Mouse (Mus musculus): Measurements from ENCODE around the gene Rtn4ip1. TPM values are rescaled to one million over a fixed set of nuclear protein-coding genes. Genes with fewer than 3 reads are reported as not detected.
"Not testable (repeated sequence)": the region's sequence is repeated elsewhere in the genome, so short reads cannot be mapped to it uniquely, and the experiment has no call there.

The Rtn4ip1 gene
- polyA plus RNA-seq, 1 experiment from 2014 or later: 19.4 TPM

DNA sequence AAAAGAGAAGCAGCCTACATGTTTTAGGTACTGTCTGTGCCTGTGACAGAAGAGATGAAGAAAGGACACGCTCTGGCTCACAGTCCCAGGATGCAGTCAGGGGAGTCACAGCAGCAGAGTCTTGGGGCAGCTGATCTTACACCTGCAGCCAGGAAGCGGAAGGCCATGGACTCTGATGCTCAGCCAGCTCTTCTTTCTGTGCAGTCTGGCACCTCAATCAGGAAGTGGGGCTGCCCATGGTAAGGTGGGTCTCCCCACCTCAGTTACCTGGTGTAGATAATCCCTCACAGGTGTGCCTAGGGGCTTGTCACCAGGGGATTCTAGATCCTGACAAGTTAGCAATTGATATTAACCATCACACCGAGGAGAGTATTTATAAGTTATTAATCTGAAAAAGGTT lies 21.5 kb downstream of the Rtn4ip1 start:
- no peak overlapping the region for H3K4me3 ChIP-seq (ENCODE audit: low read length)
- no peaks in the 10 kb centered on the region for H3K9me3 ChIP-seq (ENCODE audit: control insufficient read depth, low read length)
- WGBS: 95% methylated on average over 3 of the region's 3 CpGs
- ATAC-seq: no peak
- H3K4me2 ChIP-seq (ENCODE audit: low read depth, low read length): no peak overlapping the region
- no peak overlapping the region for H3K27ac ChIP-seq (ENCODE audit: low read length)
- H3K27me3 ChIP-seq (replicated peaks; ENCODE audit: control insufficient read depth, insufficient read depth, low read length): no peaks in the 10 kb centered on the region
- H3K9ac ChIP-seq (ENCODE audit: low read depth, low read length): no peak overlapping the region
- no peaks in the 10 kb centered on the region for H3K4me1 ChIP-seq (ENCODE audit: control insufficient read depth, insufficient read depth, low read length)
- H3K36me3 ChIP-seq (ENCODE audit: control insufficient read depth, insufficient read depth, low read length): no peaks in the 10 kb centered on the region

DNA sequence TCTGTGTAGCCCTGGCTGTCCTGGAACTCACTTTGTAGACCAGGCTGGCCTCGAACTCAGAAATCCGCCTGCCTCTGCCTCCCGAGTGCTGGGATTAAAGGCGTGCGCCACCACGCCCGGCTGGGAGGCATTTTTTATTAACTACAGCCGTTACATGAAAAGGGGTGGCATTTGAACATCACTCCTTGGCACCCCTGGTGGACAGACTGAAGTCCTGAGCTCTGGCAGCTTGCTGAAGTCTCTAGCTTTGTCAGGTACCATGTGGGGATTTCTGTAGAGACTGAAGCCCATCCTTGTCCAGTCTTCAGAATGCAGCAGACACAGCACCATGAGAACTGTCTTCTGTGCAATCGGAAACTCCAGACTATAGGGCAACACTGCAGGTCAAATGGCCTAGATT lies 24.2 kb downstream of the Rtn4ip1 start:
- WGBS: 88% methylated on average over 9 of the region's 9 CpGs
- not testable (repeated sequence) for H3K4me3 ChIP-seq (ENCODE audit: low read length); H3K27ac ChIP-seq (ENCODE audit: low read length); ATAC-seq; H3K27me3 ChIP-seq (replicated peaks; ENCODE audit: control insufficient read depth, insufficient read depth, low read length); H3K4me1 ChIP-seq (ENCODE audit: control insufficient read depth, insufficient read depth, low read length); H3K4me2 ChIP-seq (ENCODE audit: low read depth, low read length); H3K36me3 ChIP-seq (ENCODE audit: control insufficient read depth, insufficient read depth, low read length); H3K9me3 ChIP-seq (ENCODE audit: control insufficient read depth, low read length); H3K9ac ChIP-seq (ENCODE audit: low read depth, low read length)

DNA sequence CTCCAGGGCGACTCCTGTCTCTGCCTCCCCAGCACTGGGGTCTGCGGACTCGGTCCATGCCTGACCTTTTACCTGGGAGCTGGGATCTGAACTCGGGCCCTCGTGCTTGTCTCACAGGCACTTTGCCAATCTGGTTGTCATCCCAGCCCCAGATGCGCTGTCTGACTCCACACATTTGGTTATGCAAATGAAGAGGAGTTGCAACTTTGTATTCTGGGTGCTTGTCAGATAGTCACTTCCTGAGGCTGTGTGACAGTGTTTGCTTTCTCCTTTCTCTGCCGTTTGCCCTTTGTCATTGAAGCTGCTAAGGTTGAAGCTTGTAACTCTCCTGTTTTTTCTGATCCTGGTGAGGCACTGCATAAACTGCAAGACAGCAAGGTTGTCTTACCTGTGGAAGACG lies 26.1 kb downstream of the Rtn4ip1 start:
- no peak overlapping the region for H3K27ac ChIP-seq (ENCODE audit: low read length)
- no peaks in the 10 kb centered on the region for H3K4me1 ChIP-seq (ENCODE audit: control insufficient read depth, insufficient read depth, low read length)
- H3K36me3 ChIP-seq (ENCODE audit: control insufficient read depth, insufficient read depth, low read length): no peaks in the 10 kb centered on the region

DNA sequence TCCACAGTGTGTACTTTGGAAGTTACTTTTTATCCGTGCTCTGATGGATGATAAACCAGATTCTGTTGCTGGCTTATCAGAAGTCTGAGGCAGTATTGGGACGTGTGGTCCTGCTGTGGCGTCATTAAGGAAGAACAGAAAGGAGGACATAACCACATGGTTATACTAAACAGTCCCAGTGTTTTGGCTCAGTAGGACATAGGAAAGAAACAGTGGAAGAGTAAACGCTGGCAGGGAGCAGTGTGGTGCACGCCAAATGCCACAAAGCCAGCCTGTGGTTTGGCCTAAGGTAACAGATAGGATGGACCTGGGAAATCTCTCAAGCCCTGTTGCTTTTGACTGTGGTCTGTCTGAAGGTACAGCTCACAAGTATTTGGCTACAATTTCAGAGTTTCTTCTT lies 27.0 kb downstream of the Rtn4ip1 start:
- H3K9me3 ChIP-seq (ENCODE audit: control insufficient read depth, low read length): no peaks in the 10 kb centered on the region
- no peaks in the 10 kb centered on the region for H3K36me3 ChIP-seq (ENCODE audit: control insufficient read depth, insufficient read depth, low read length)
- H3K4me2 ChIP-seq (ENCODE audit: low read depth, low read length): no peak overlapping the region
- no peak overlapping the region for H3K4me3 ChIP-seq (ENCODE audit: low read length)
- ATAC-seq: no peak
- no peaks in the 10 kb centered on the region for H3K27me3 ChIP-seq (replicated peaks; ENCODE audit: control insufficient read depth, insufficient read depth, low read length)
- no peak overlapping the region for H3K9ac ChIP-seq (ENCODE audit: low read depth, low read length)
- H3K4me1 ChIP-seq (ENCODE audit: control insufficient read depth, insufficient read depth, low read length): no peaks in the 10 kb centered on the region
- H3K27ac ChIP-seq (ENCODE audit: low read length): no peak overlapping the region
- 71% methylated on average over 5 of the region's 5 CpGs for WGBS

More for the DNA sequence above, 26.1 kb downstream of the Rtn4ip1 start:
- H3K9ac ChIP-seq (ENCODE audit: low read depth, low read length): no peak overlapping the region
- no peak for ATAC-seq
- H3K4me2 ChIP-seq (ENCODE audit: low read depth, low read length): no peak overlapping the region
- no peaks in the 10 kb centered on the region for H3K9me3 ChIP-seq (ENCODE audit: control insufficient read depth, low read length)
- H3K27me3 ChIP-seq (replicated peaks; ENCODE audit: control insufficient read depth, insufficient read depth, low read length): no peaks in the 10 kb centered on the region
- WGBS: 80% methylated on average over 8 of the region's 8 CpGs
- no peak overlapping the region for H3K4me3 ChIP-seq (ENCODE audit: low read length)

DNA sequence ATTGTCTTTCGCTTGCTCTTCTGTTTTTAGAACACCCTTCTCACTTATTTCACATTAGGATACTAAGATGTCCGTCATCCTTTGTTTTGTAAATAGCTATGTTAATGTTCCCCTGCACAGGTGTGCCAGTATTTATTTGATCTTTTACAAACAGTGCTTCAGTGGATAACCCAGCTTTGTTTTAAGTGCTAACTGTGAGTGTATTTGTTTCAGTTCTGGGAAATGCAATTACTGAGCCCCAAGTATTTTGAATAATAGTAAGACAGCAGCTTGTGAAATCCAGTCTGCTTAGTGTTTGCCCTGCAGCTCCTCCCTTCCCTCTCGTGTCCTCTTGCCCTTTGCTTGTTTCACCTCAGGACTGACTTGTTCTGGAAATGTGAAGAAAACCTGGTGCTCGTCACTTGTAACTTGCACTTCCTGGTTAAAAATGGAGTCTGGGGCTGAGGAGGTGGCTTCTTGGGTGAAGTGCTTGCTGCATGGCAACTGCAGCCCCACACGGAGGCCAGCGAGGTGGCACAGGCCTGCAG lies 37.6 kb downstream of the Rtn4ip1 start:
- 75% methylated on average over 6 of the region's 6 CpGs for WGBS
- Histone ChIP-seq H3K27me3 (replicated peaks; ENCODE audit: control insufficient read depth, insufficient read depth, low read length) (no peaks in the 10 kb centered on the region), H3K9me3 (ENCODE audit: control insufficient read depth, low read length) (no peaks in the 10 kb centered on the region), H3K36me3 (ENCODE audit: control insufficient read depth, insufficient read depth, low read length) (no peaks in the 10 kb centered on the region), H3K4me2 (ENCODE audit: low read depth, low read length) (no peak overlapping the region), H3K4me1 (ENCODE audit: control insufficient read depth, insufficient read depth, low read length) (no peaks in the 10 kb centered on the region), H3K9ac (ENCODE audit: low read depth, low read length) (no peak overlapping the region), H3K27ac (ENCODE audit: low read length) (no peak overlapping the region), H3K4me3 (ENCODE audit: low read length) (no peak overlapping the region)
- no peak for ATAC-seq

DNA sequence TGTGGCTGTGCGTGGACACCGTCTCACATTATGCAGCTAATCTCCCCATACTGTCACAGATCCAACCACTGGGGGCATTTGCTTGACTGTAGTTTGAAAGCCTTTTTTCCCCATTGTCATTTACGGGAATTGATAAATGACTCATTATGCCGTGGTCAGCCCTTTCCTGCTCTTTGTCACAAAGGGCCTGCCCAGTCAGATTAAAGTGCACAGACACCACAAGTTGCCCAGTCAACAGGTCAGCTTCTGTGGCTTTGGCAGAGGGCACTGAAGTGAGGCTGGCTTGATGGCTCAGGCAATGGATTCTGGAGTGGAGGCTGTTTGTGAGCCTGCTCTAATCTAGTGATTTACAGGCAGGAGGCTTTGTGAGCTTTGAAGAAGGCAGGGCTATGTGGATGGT lies 42.1 kb downstream of the Rtn4ip1 start:
- H3K36me3 ChIP-seq (ENCODE audit: control insufficient read depth, insufficient read depth, low read length): no peaks in the 10 kb centered on the region
- 71% methylated on average over 4 of the region's 4 CpGs for WGBS
- H3K27ac ChIP-seq (ENCODE audit: low read length): no peak overlapping the region
- no peaks in the 10 kb centered on the region for H3K4me1 ChIP-seq (ENCODE audit: control insufficient read depth, insufficient read depth, low read length)
- no peak overlapping the region for H3K9ac ChIP-seq (ENCODE audit: low read depth, low read length)
- H3K27me3 ChIP-seq (replicated peaks; ENCODE audit: control insufficient read depth, insufficient read depth, low read length): no peaks in the 10 kb centered on the region
- H3K4me2 ChIP-seq (ENCODE audit: low read depth, low read length): no peak overlapping the region
- no peaks in the 10 kb centered on the region for H3K9me3 ChIP-seq (ENCODE audit: control insufficient read depth, low read length)
- ATAC-seq: no peak
- no peak overlapping the region for H3K4me3 ChIP-seq (ENCODE audit: low read length)

DNA sequence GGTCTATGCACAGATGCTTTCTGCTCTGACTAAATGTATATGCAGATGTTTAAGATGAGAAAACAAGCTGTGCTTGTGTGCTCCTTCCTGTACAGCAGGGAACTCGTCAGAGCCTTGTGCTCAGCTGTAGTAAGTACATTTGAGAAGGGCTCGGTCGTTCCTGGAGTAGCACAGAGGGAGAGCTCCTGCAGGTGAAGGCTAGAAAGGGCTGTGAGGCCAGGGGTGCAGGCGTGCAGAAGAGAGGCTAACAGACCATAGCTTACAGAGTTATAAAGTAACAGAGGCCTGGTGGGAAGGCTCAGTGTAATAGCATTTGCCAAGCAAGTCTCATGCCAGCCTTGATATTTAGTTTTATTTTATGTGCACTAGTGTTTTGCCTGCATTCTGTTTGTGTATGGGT lies 43.8 kb downstream of the Rtn4ip1 start:
- H3K27me3 ChIP-seq (replicated peaks; ENCODE audit: control insufficient read depth, insufficient read depth, low read length): no peaks in the 10 kb centered on the region
- 72% methylated on average over 4 of the region's 4 CpGs for WGBS
- no peaks in the 10 kb centered on the region for H3K36me3 ChIP-seq (ENCODE audit: control insufficient read depth, insufficient read depth, low read length)
- H3K4me2 ChIP-seq (ENCODE audit: low read depth, low read length): no peak overlapping the region
- no peak overlapping the region for H3K27ac ChIP-seq (ENCODE audit: low read length)
- no peak overlapping the region for H3K4me3 ChIP-seq (ENCODE audit: low read length)
- no peak for ATAC-seq
- H3K4me1 ChIP-seq (ENCODE audit: control insufficient read depth, insufficient read depth, low read length): no peaks in the 10 kb centered on the region
- H3K9me3 ChIP-seq (ENCODE audit: control insufficient read depth, low read length): no peaks in the 10 kb centered on the region
- no peak overlapping the region for H3K9ac ChIP-seq (ENCODE audit: low read depth, low read length)

DNA sequence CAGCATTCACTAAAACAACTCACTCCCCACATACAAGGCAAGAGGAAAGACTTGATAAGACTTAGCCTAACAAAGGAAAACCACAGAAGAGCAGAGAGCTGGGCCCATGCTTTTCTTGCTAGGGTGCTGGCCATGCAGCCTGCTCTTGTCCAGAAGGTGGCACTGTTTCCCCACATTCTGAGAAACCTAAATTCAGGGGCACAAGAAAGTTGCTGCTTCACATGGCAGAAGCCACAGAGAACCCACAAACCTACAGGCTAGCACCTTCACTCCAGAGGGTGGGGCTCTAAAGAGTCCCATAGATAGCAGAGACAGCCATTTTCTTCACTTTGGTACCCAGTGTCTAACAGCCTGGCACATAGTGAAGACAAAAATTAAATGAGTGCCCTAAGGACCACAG lies 52.3 kb downstream of the Rtn4ip1 start:
- Histone ChIP-seq H3K4me3 (ENCODE audit: low read length) (no peak overlapping the region), H3K4me1 (ENCODE audit: control insufficient read depth, insufficient read depth, low read length) (no peaks in the 10 kb centered on the region), H3K4me2 (ENCODE audit: low read depth, low read length) (no peak overlapping the region), H3K9ac (ENCODE audit: low read depth, low read length) (no peak overlapping the region), H3K36me3 (ENCODE audit: control insufficient read depth, insufficient read depth, low read length) (no peaks in the 10 kb centered on the region), H3K27ac (ENCODE audit: low read length) (no peak overlapping the region), H3K27me3 (replicated peaks; ENCODE audit: control insufficient read depth, insufficient read depth, low read length) (no peaks in the 10 kb centered on the region), H3K9me3 (ENCODE audit: control insufficient read depth, low read length) (no peaks in the 10 kb centered on the region)
- ATAC-seq: 0 out of 2 replicates have a peak, but pooled peaks have one; percentile 13

DNA sequence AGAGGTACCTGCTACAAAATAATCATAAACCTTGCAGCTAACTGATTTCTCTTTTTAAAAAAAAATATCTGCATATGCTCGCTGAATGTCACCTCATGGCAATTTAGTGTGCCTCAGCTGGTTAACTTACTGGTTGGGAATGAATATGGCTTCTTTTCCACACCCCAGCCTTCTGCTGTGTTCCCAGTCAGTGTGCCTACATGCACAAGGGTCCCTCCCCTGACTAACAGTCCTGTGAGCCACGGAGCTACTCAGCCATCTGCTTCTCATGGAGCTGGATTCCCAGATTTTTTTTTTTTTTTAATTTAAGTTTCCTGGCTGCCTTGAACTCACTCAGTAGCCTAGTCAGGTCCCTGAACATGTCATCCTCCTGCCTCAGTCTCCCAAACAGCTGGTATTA lies 63.3 kb downstream of the Rtn4ip1 start:
- no peak for ATAC-seq
- WGBS: 77% methylated on average over 2 of the region's 2 CpGs
- no peak overlapping the region for H3K4me2 ChIP-seq (ENCODE audit: low read depth, low read length)
- H3K9ac ChIP-seq (ENCODE audit: low read depth, low read length): no peak overlapping the region
- H3K36me3 ChIP-seq (ENCODE audit: control insufficient read depth, insufficient read depth, low read length): no peaks in the 10 kb centered on the region
- H3K27me3 ChIP-seq (replicated peaks; ENCODE audit: control insufficient read depth, insufficient read depth, low read length): no peaks in the 10 kb centered on the region
- no peaks in the 10 kb centered on the region for H3K4me1 ChIP-seq (ENCODE audit: control insufficient read depth, insufficient read depth, low read length)
- no peak overlapping the region for H3K4me3 ChIP-seq (ENCODE audit: low read length)
- H3K9me3 ChIP-seq (ENCODE audit: control insufficient read depth, low read length): no peaks in the 10 kb centered on the region
- H3K27ac ChIP-seq (ENCODE audit: low read length): no peak overlapping the region

DNA sequence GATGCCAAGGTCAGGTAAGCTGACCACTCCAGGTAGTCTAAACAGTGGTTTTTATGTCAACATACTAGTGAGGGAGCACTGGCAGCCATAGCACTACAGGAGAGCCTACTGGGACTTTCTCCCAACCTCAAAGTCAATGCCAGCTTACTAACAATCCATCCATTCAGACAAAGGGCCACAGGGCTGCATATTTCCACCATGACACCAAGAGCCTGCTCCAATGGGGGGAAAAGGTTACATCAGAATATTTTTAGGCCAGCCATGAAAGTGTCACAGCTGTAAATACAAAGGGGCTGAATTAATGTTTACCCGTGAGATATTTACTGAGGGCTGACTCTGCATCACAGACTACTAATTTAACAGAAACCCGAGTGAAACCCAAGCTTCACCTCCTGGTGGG lies 71.6 kb downstream of the Rtn4ip1 start:
- Histone ChIP-seq H3K4me1 (ENCODE audit: control insufficient read depth, insufficient read depth, low read length) (no peaks in the 10 kb centered on the region), H3K4me3 (ENCODE audit: low read length) (no peak overlapping the region), H3K27ac (ENCODE audit: low read length) (no peak overlapping the region), H3K36me3 (ENCODE audit: control insufficient read depth, insufficient read depth, low read length) (no peaks in the 10 kb centered on the region), H3K9ac (ENCODE audit: low read depth, low read length) (no peak overlapping the region), H3K4me2 (ENCODE audit: low read depth, low read length) (no peak overlapping the region), H3K27me3 (replicated peaks; ENCODE audit: control insufficient read depth, insufficient read depth, low read length) (no peaks in the 10 kb centered on the region), H3K9me3 (ENCODE audit: control insufficient read depth, low read length) (no peaks in the 10 kb centered on the region)
- no peak for ATAC-seq
- 49% methylated on average over 2 of the region's 2 CpGs for WGBS
